ENCODE assay signal across 8 mouse cellular contexts in genomic region chr1:181016532-181017131, GRCm38 (mm10). TPM values are rescaled to one million over a fixed set of nuclear protein-coding genes. Genes with fewer than 3 reads are reported as not detected.
DNase-seq lines count a peak whose midpoint lies in the region; ATAC-seq lines count a peak whose summit lies in the region.

No protein-coding gene starts in this region.

- 5% methylated on average over 21 of the region's 21 CpGs for WGBS in intestine, embryonic 14.5 days

- peak overlapping the region; percentile 95 for H3K4me2 ChIP-seq in intestine, embryonic 14.5 days (ENCODE audit: low read length)

- peak; percentile 84 for DNase-seq in ZHBTc4 (ENCODE audit: low read depth, low spot score)
- DNase-seq in embryo, embryonic 10 days (ENCODE audit: low spot score) = peak; percentile 69
- peak; percentile 86 for DNase-seq in gastrocnemius, postnatal 25 days
- peak; percentile 71 for DNase-seq in intestine, embryonic 14.5 days (ENCODE audit: low spot score)
- peak; percentile 44 to 89 for DNase-seq in left cerebral cortex, postnatal 10 days (ENCODE audit: extremely low spot score in 1 of 2, low spot score in 2 of 2)
- DNase-seq in right cerebral cortex, postnatal 36 days (ENCODE audit: low spot score in 2 of 2) = peak; percentile 82 to 88
- DNase-seq in yolk sac, embryonic 10.5 days (ENCODE audit: low spot score) = peak; percentile 28

- H3K36me3 ChIP-seq in intestine, embryonic 14.5 days (ENCODE audit: control insufficient read depth, insufficient read depth, low read length) = no peaks in the 10 kb centered on the region
- H3K36me3 ChIP-seq in megakaryocyte, embryonic 14.5 days (replicated peaks; ENCODE audit: low read length) = no peaks in the 10 kb centered on the region

- peak; percentile 53; the same call in 1 of the 2 replicates for ATAC-seq in intestine, embryonic 14.5 days (replicated peaks; ENCODE audit: low FRiP score, low TSS enrichment, low read depth)

- no peaks in the 10 kb centered on the region for H3K9me3 ChIP-seq in intestine, embryonic 14.5 days (ENCODE audit: control insufficient read depth, low read length)
- peaks cover 3% of the 10 kb centered on the region for H3K9me3 ChIP-seq in megakaryocyte, embryonic 14.5 days

- intact Hi-C loops in left cerebral cortex, postnatal 10 days (cut with DNase I) = no loop called here

- peak overlapping the region; percentile 20; the same call in 1 of the 2 replicates for H3K9ac ChIP-seq in intestine, embryonic 14.5 days (ENCODE audit: low read length)

- H3K4me3 ChIP-seq in intestine, embryonic 14.5 days (ENCODE audit: low read depth, low read length) = peak overlapping the region; percentile 42
- peak overlapping the region; percentile 92 for H3K4me3 ChIP-seq in megakaryocyte, embryonic 14.5 days (replicated peaks)

- H3K27ac ChIP-seq in intestine, embryonic 14.5 days (ENCODE audit: low read depth) = no peak overlapping the region

- H3K4me1 ChIP-seq in intestine, embryonic 14.5 days (replicated peaks; ENCODE audit: control insufficient read depth, insufficient read depth, low read length) = peaks cover 2% of the 10 kb centered on the region; the same call in 1 of the 2 replicates
- H3K4me1 ChIP-seq in megakaryocyte, embryonic 14.5 days = peaks cover 53% of the 10 kb centered on the region

- no peaks in the 10 kb centered on the region for H3K27me3 ChIP-seq in intestine, embryonic 14.5 days (replicated peaks; ENCODE audit: control insufficient read depth, insufficient read depth, low read length)
- H3K27me3 ChIP-seq in megakaryocyte, embryonic 14.5 days (replicated peaks) = peaks cover 84% of the 10 kb centered on the region

RNA-seq across cellular contexts. Expression of gene Ephx1, which starts 4.1 kb away (rescaled TPM):
- total RNA-seq in gastrocnemius, postnatal 25 days (2021) = 10 to 100 TPM; 12.0 to 15.4 TPM
- polyA plus RNA-seq in intestine, embryonic 14.5 days (2014; fragmentation: Nextera tagmentation; extraction: Ambion mirVana) = 1.9 and 2.8 TPM in 2 replicates
- total RNA-seq in left cerebral cortex, postnatal 10 days (2021) = 10 to 100 TPM; 12.3 to 12.7 TPM
- not detected in 2 replicates for polyA plus RNA-seq in megakaryocyte, embryonic 14.5 days (2012; ENCODE audit: insufficient read depth, low replicate concordance)

RNA-seq across cellular contexts. Expression of gene 9130409I23Rik, which starts 34.4 kb away (rescaled TPM):
- not detected for total RNA-seq in gastrocnemius, postnatal 25 days (2021)
- polyA plus RNA-seq in intestine, embryonic 14.5 days (2014; fragmentation: Nextera tagmentation; extraction: Ambion mirVana) = not detected in 2 replicates
- not detected for total RNA-seq in left cerebral cortex, postnatal 10 days (2021)
- polyA plus RNA-seq in megakaryocyte, embryonic 14.5 days (2012; ENCODE audit: insufficient read depth, low replicate concordance) = not detected in 2 replicates

Comparison
In these comparisons a context has a peak if more than half of its experiments do, and no peak if none do; other contexts are left out.
1. DNase-seq: peak in every context shown above with its lines; median percentile 86 in gastrocnemius, postnatal 25 days; 85 in right cerebral cortex, postnatal 36 days; 84 in ZHBTc4; 71 in intestine, embryonic 14.5 days; 69 in embryo, embryonic 10 days; 66 in left cerebral cortex, postnatal 10 days; 28 in yolk sac, embryonic 10.5 days.